Mouse (Mus musculus) ES-Bruce4 (cell line): Measurements from ENCODE around the gene Adcyap1r1.

Experiments
- CTCF ChIP-seq: IDR thresholded peaks from one replicate; pipeline ENCODE4 v1.8.1; 2011; ENCODE audit warnings: low read depth, low read length
- EP300 ChIP-seq: IDR thresholded peaks from 2 replicates; pipeline ENCODE4 v1.6.1; 2011; ENCODE audit warnings: low read depth, low read length; ENCODE audit not compliant: insufficient read depth
- POLR2A ChIP-seq: IDR thresholded peaks from one replicate; pipeline ENCODE4 v1.8.1; 2011; ENCODE audit warnings: low read length; ENCODE audit not compliant: insufficient read depth

DNA sequence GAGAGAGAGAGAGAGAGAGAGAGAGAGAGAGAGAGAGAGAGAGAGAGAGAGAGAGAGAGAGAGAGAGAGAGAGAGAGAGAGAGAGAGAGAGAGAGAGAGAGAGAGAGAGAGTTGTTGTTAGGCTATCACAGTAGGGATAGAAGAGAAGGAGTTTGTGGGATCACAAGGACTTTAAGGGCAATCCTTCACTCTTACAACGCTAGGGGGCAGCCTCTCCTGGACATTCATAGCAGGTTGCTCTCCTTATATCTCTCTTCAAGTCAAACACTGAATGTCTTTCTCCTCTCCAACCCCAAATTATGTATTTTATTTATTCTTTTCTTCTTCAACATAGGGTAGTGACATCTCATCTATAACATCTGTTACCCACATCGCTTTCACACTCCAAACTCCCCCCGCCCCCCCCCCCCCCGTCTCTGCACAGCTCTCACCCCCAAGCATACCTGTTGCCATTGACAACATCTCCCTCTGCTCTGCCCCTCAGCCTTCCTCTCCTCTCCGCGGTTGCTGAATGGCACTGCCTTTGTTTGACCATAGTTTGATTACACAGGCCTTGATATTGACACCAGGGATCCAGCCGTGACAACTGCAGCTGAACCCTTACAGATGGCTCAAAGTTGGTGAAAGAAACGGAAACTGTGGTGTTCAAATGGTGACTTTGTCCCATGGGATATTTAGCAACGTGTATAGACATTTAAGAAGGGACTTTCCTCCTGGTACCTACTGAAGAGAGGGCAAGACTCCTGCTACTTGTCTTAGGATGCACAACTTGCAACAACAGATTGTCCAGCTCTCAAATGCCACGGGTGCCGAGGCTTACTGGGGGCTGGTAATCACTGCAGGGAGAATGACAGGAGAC, 68.7 kb downstream of the Adcyap1r1 start:
- peak; percentile 3 for TF ChIP-seq CTCF
- TF ChIP-seq EP300 = no peak
- TF ChIP-seq POLR2A = no peak
